Mouse (Mus musculus): ENCODE data around the gene Hoxb6.

Hoxb6 gene

GRCm38 (mm10) chr11:96350791-96351190 is 58.5 kb downstream of the Hoxb6 start:
- DNase-seq (ENCODE audit: low read depth, low spot score): no peak
